Mouse (Mus musculus) limb, embryonic 13.5 days (tissue): ENCODE results near the gene Olfr1354. TPM values are rescaled to one million over a fixed set of nuclear protein-coding genes. Genes with fewer than 3 reads are reported as not detected.
"Not testable (repeated sequence)": the region's sequence is repeated elsewhere in the genome, so short reads cannot be mapped to it uniquely, and the experiment has no call there.

Experiments
- ATAC-seq: fragments of 200-750 bp; cut with Nextera tagmentation; 2 replicates; pipeline ENCODE4 v1.8.0; 2017; ENCODE audit warnings: low read depth, moderate number of reproducible peaks, moderate TSS enrichment; ENCODE audit not compliant: low FRiP score
- H3K27ac ChIP-seq: fragments of 300-500 bp; sonication (generic); 2 replicates; pipeline ENCODE4 v1.5.1; 2015; ENCODE audit warnings: inconsistent platforms, mild to moderate bottlenecking, moderate library complexity
- H3K27me3 ChIP-seq: fragments of 300-500 bp; sonication (generic); 2 replicates; pipeline ENCODE4 v1.6.1; 2015; ENCODE audit warnings: mild to moderate bottlenecking, inconsistent platforms
- H3K36me3 ChIP-seq: fragments of 300-500 bp; sonication (generic); 2 replicates; pipeline ENCODE4 v1.6.1; 2015; ENCODE audit warnings: inconsistent platforms, mild to moderate bottlenecking, moderate library complexity
- H3K4me1 ChIP-seq: fragments of 300-500 bp; sonication (generic); 2 replicates; pipeline ENCODE4 v1.6.1; 2015; ENCODE audit warnings: inconsistent platforms
- H3K4me2 ChIP-seq: fragments of 300-500 bp; sonication (generic); replicated peaks from 2 replicates; pipeline ENCODE4 v1.6.1; 2015; ENCODE audit warnings: inconsistent platforms, mild to moderate bottlenecking, moderate library complexity
- H3K4me3 ChIP-seq: fragments of 300-500 bp; sonication (generic); 2 replicates; pipeline ENCODE4 v1.5.1; 2015; ENCODE audit warnings: moderate library complexity, mild to moderate bottlenecking, inconsistent platforms
- H3K9ac ChIP-seq: fragments of 300-500 bp; sonication (generic); 2 replicates; pipeline ENCODE4 v1.6.1; 2015; ENCODE audit warnings: mild to moderate bottlenecking, inconsistent platforms
- H3K9me3 ChIP-seq: fragments of 300-500 bp; sonication (generic); 2 replicates; pipeline ENCODE4 v1.6.1; 2016; ENCODE audit warnings: inconsistent platforms
- WGBS: fragments of 180-500 bp; shearing (Covaris S2); methylation state at CpG from one replicate; pipeline ENCODE4 v1.1.7; 2015; 5-methylcytosine and 5-hydroxymethylcytosine counted together
- polyA plus RNA-seq: library from polyadenylated mRNA; unstranded; fragments of >200 nt; fragmentation: Nextera tagmentation; extraction: Ambion mirVana; gene quantifications from 2 replicates; pipeline ENCODE4 v1.2.1, GENCODE M21; 2015

The Olfr1354 gene
- not detected in 2 replicates for polyA plus RNA-seq

DNA sequence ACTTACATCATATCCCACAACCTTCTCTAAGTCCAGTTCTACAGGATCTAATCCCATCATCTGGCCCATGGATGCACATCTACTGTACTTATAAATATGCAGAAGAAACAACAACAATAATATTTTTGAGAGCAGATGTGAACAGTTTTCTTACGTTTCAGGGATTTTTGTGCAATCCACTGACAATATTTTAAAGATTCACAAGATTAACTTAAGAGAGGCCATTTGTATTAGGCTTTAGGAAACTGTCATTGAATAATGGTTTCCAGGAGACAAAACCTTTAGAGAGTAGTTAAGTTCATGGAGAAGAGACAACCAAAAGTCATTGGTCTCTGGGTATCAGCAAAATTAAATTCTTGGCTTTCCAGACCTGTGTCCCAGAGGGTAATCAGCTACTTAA, at the start of gene Olfr1354:
Olfr1354 (plus strand) TSS at position 301 of the 400 bp plus-strand sequence.
- H3K4me1 ChIP-seq, H3K4me3 ChIP-seq, H3K27ac ChIP-seq, H3K36me3 ChIP-seq, H3K9me3 ChIP-seq, H3K27me3 ChIP-seq, H3K9ac ChIP-seq, H3K4me2 ChIP-seq, ATAC-seq: not testable (repeated sequence)
- WGBS, result 70% methylated on average over 1 of the region's 1 CpGs

DNA sequence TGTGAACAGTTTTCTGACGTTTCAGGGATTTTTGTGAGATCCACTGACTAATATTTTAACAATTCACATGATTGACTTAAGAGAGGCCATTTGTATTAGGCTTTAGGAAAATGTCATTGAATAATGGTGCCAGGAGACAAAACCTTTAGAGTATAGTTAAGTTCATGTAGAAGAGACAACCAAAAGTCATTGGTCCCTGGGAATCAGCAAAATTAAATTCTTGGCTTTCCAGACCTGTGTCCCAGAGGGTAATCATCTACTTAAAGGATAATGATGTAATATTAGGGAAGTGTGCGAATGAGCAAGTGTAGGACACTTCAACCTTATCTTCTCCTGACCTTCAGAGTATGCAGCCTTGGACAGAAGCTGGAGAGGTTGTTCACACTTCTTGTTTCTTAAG, 37.7 kb upstream of the Olfr1354 start, which contains the start of gene Olfr1355:
Olfr1355 (plus strand) TSS at position 301 of the 400 bp plus-strand sequence.
- H3K4me1 ChIP-seq, result no peaks in the 10 kb centered on the region
- ATAC-seq, result no peak
- H3K36me3 ChIP-seq, result no peaks in the 10 kb centered on the region
- H3K27me3 ChIP-seq, result no peaks in the 10 kb centered on the region
- 74% methylated on average over 2 of the region's 2 CpGs for WGBS
- H3K9ac ChIP-seq, result no peak within 1 kb of the TSS
- H3K4me2 ChIP-seq, result no peak within 1 kb of the TSS
- no peak within 1 kb of the TSS for H3K27ac ChIP-seq
- H3K4me3 ChIP-seq, result no peak within 1 kb of the TSS
- H3K9me3 ChIP-seq, result no peaks in the 10 kb centered on the region

- not testable (repeated sequence) for H3K4me2 ChIP-seq, H3K4me1 ChIP-seq, ATAC-seq, H3K4me3 ChIP-seq, H3K27ac ChIP-seq, H3K9me3 ChIP-seq, H3K9ac ChIP-seq, H3K36me3 ChIP-seq, H3K27me3 ChIP-seq
- WGBS, result 84% methylated on average over 1 of the region's 1 CpGs
Observed at GRCm38 (mm10) chr10:78950336-78950735, 37.4 kb downstream of the Olfr1354 start, which contains the start of gene Olfr8. Gene Olfr8 (plus strand): TSS chr10:78950636.

DNA sequence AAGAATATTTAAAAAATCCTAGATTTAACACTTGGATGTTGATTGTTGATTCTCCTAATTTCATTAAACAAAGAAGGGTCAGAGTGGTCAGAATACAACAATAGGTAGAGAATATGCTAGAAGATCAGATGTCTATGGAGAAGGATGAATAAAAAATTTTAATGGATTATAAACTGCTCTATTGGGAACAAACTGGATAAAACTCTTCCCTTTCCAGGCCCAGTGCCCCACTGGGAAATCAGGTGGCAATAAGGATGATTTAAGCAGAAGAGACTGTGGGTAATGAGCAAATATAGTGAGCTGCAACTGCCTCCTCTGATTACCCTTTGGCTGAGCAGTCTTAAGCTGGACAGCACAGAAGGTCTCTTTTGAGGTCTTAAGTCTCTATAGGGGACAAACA, 50.0 kb downstream of the Olfr1354 start, which contains the start of gene Olfr1353:
Olfr1353 (plus strand) TSS at position 301 of the 400 bp plus-strand sequence.
- H3K4me3 ChIP-seq, H3K9ac ChIP-seq: not testable (repeated sequence)

More for the DNA sequence above, 50.0 kb downstream of the Olfr1354 start, which contains the start of gene Olfr1353:
- H3K27ac ChIP-seq, ATAC-seq, H3K36me3 ChIP-seq, H3K4me2 ChIP-seq, H3K4me1 ChIP-seq, H3K9me3 ChIP-seq, H3K27me3 ChIP-seq: not testable (repeated sequence)

Other genes with a start within 250 kb of the Olfr1354 start
- gene Casp14, start 194.9 kb upstream of the Olfr1354 start, polyA plus RNA-seq, result 0.56 and 0.73 TPM in 2 replicates
- 0.19 and 0.32 TPM in 2 replicates for gene Ccdc105, start 160.1 kb upstream of the Olfr1354 start, polyA plus RNA-seq
- 2.3 and 3.0 TPM in 2 replicates for gene Slc1a6, start 132.7 kb upstream of the Olfr1354 start, polyA plus RNA-seq
- not detected in 2 replicates for gene Olfr1356, start 61.0 kb upstream of the Olfr1354 start, polyA plus RNA-seq
- not detected in 2 replicates for gene Olfr1355, start 37.6 kb upstream of the Olfr1354 start, polyA plus RNA-seq
- not detected in 2 replicates for gene Olfr8, start 37.5 kb downstream of the Olfr1354 start, polyA plus RNA-seq
- gene Olfr1353, start 50.1 kb downstream of the Olfr1354 start, polyA plus RNA-seq, result not detected in 2 replicates
- gene Olfr1352, start 67.9 kb downstream of the Olfr1354 start, polyA plus RNA-seq, result not detected in 2 replicates
- not detected in 2 replicates for gene Olfr1351, start 99.3 kb downstream of the Olfr1354 start, polyA plus RNA-seq
- 0.27 TPM in 1 of 2 replicates, not detected in the other for gene Olfr57, start 115.6 kb downstream of the Olfr1354 start, polyA plus RNA-seq
- 45.0 and 45.9 TPM in 2 replicates for gene 2610008E11Rik, start 184.4 kb downstream of the Olfr1354 start, polyA plus RNA-seq
- gene Vmn2r80, start 235.6 kb downstream of the Olfr1354 start, polyA plus RNA-seq, result not detected in 2 replicates